Mouse (Mus musculus): ENCODE results near the gene Cyren. TPM values are rescaled to one million over a fixed set of nuclear protein-coding genes. Genes with fewer than 3 reads are reported as not detected.

Gene Cyren
- total and polyA plus RNA-seq, 2 experiments from 2014 or later = 3.6 to 4.9 TPM

- H3K27ac ChIP-seq = no peak overlapping the region
- ATAC-seq = no peak
- H3K4me1 ChIP-seq (ENCODE audit: insufficient read depth, low read length) = peaks cover 11% of the 10 kb centered on the region
- H3K4me3 ChIP-seq (ENCODE audit: low read length) = no peak overlapping the region
- H3K27me3 ChIP-seq (ENCODE audit: insufficient read depth, low read length) = no peaks in the 10 kb centered on the region
- WGBS = 54% methylated on average over 6 of the region's 6 CpGs
- H3K9me3 ChIP-seq (ENCODE audit: low read length) = no peaks in the 10 kb centered on the region
- H3K4me2 ChIP-seq (ENCODE audit: low read depth, low read length) = no peak overlapping the region
- H3K36me3 ChIP-seq (ENCODE audit: insufficient read depth, low read length) = peaks cover 21% of the 10 kb centered on the region
- no peak overlapping the region for H3K9ac ChIP-seq (replicated peaks; ENCODE audit: low read length)
- DNase-seq (ENCODE audit: low spot score) = peak; percentile 73
- TF ChIP-seq CTCF (IDR thresholded peaks at IDR 0.05; ENCODE audit: low read depth) = peak; percentile 66
These were observed 2.1 kb upstream of the Cyren start for GRCm38 (mm10) chr6:34879911-34880475.

GRCm38 (mm10) chr6:34879101-34879740 is 1.4 kb upstream of the Cyren start:
- peaks cover 11% of the 10 kb centered on the region for H3K4me1 ChIP-seq (ENCODE audit: insufficient read depth, low read length)
- H3K4me2 ChIP-seq (ENCODE audit: low read depth, low read length) = no peak overlapping the region
- 88% methylated on average over 16 of the region's 16 CpGs for WGBS
- no peak for TF ChIP-seq CTCF (IDR thresholded peaks at IDR 0.05; ENCODE audit: low read depth)
- no peaks in the 10 kb centered on the region for H3K27me3 ChIP-seq (ENCODE audit: insufficient read depth, low read length)
- peaks cover 15% of the 10 kb centered on the region for H3K36me3 ChIP-seq (ENCODE audit: insufficient read depth, low read length)
- no peak for ATAC-seq
- H3K4me3 ChIP-seq (ENCODE audit: low read length) = no peak overlapping the region
- no peak for DNase-seq (ENCODE audit: low spot score)
- H3K9ac ChIP-seq (replicated peaks; ENCODE audit: low read length) = no peak overlapping the region
- no peaks in the 10 kb centered on the region for H3K9me3 ChIP-seq (ENCODE audit: low read length)
- 0 out of 2 replicates have a peak overlapping the region, but pooled peaks have one; percentile 92 for H3K27ac ChIP-seq

- peak overlapping the region; percentile 67; the same call in 1 of the 2 replicates for H3K4me3 ChIP-seq (ENCODE audit: low read length)
- ATAC-seq = no peak
- DNase-seq (ENCODE audit: low spot score) = no peak
- peak overlapping the region; percentile 92; the same call in 1 of the 2 replicates for H3K27ac ChIP-seq
- no peaks in the 10 kb centered on the region; the same call in 1 of the 2 replicates for H3K36me3 ChIP-seq (ENCODE audit: insufficient read depth, low read length)
- no peaks in the 10 kb centered on the region for H3K27me3 ChIP-seq (ENCODE audit: insufficient read depth, low read length)
- peaks cover 11% of the 10 kb centered on the region for H3K4me1 ChIP-seq (ENCODE audit: insufficient read depth, low read length)
- 49% methylated on average over 2 of the region's 2 CpGs for WGBS
- no peaks in the 10 kb centered on the region for H3K9me3 ChIP-seq (ENCODE audit: low read length)
- peak overlapping the region; percentile 61 for H3K4me2 ChIP-seq (ENCODE audit: low read depth, low read length)
- peak overlapping the region; percentile 73; the same call in 1 of the 2 replicates for H3K9ac ChIP-seq (replicated peaks; ENCODE audit: low read length)
- TF ChIP-seq CTCF (IDR thresholded peaks at IDR 0.05; ENCODE audit: low read depth) = no peak
These were observed 1.1 kb downstream of the Cyren start for GRCm38 (mm10) chr6:34876835-34877156.

- Histone ChIP-seq H3K4me1 (ENCODE audit: insufficient read depth, low read length) (peaks cover 11% of the 10 kb centered on the region), H3K4me2 (ENCODE audit: low read depth, low read length) (peak overlapping the region; percentile 61; the same call in 1 of the 2 replicates), H3K9ac (replicated peaks; ENCODE audit: low read length) (no peak overlapping the region), H3K36me3 (ENCODE audit: insufficient read depth, low read length) (no peaks in the 10 kb centered on the region; the same call in 1 of the 2 replicates), H3K27ac (peak overlapping the region; percentile 92; the same call in 1 of the 2 replicates), H3K9me3 (ENCODE audit: low read length) (no peaks in the 10 kb centered on the region), H3K27me3 (ENCODE audit: insufficient read depth, low read length) (no peaks in the 10 kb centered on the region), H3K4me3 (ENCODE audit: low read length) (no peak overlapping the region)
- no peak for DNase-seq (ENCODE audit: low spot score)
- no peak for ATAC-seq
- TF ChIP-seq CTCF (IDR thresholded peaks at IDR 0.05; ENCODE audit: low read depth) = peak; percentile 35
- 61% methylated on average over 12 of the region's 12 CpGs for WGBS
These were observed 1.7 kb downstream of the Cyren start for GRCm38 (mm10) chr6:34875966-34876834.

DNA sequence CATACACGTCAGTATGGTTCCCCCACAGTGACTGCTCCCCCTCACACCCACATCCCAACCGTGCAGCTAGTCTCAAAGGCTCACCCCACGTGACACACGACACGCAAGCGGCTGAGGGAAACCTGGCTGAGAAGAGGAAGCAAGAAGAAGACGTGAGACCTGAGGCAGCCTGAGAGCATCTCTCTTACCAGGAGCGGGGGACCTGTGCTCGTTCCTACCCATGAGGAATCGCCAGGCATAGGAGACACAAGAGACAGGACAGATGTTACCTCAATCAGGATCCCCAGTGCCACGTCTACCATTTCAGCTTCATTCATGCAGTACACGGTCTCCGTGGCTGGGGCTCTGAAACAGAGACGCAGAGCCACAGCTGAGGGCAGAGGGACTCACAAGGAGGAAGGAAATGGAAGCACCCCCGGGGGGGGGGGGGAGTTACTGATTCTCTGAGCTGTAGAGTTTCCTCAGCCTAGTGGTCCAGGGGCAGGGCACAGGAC is 2.5 kb downstream of the Cyren start:
- DNase-seq (ENCODE audit: low spot score) = no peak
- 85% methylated on average over 15 of the region's 15 CpGs for WGBS
- TF ChIP-seq CTCF (IDR thresholded peaks at IDR 0.05; ENCODE audit: low read depth) = no peak

GRCm38 (mm10) chr6:34874101-34874921 is 3.5 kb downstream of the Cyren start:
- no peak overlapping the region for H3K4me3 ChIP-seq (ENCODE audit: low read length)
- no peak overlapping the region for H3K9ac ChIP-seq (replicated peaks; ENCODE audit: low read length)
- H3K27ac ChIP-seq = peak overlapping the region; percentile 20; the same call in 1 of the 2 replicates
- H3K9me3 ChIP-seq (ENCODE audit: low read length) = no peaks in the 10 kb centered on the region
- no peaks in the 10 kb centered on the region for H3K36me3 ChIP-seq (ENCODE audit: insufficient read depth, low read length)
- TF ChIP-seq CTCF (IDR thresholded peaks at IDR 0.05; ENCODE audit: low read depth) = 0 out of 2 replicates have a peak, but pooled peaks have one; percentile 8
- DNase-seq (ENCODE audit: low spot score) (no peak), ATAC-seq (no peak)
- no peak overlapping the region for H3K4me2 ChIP-seq (ENCODE audit: low read depth, low read length)
- H3K4me1 ChIP-seq (ENCODE audit: insufficient read depth, low read length) = peaks cover 11% of the 10 kb centered on the region
- H3K27me3 ChIP-seq (ENCODE audit: insufficient read depth, low read length) = no peaks in the 10 kb centered on the region
- 76% methylated on average over 21 of the region's 21 CpGs for WGBS

More for the DNA sequence above, 2.5 kb downstream of the Cyren start:
- peaks cover 11% of the 10 kb centered on the region for H3K4me1 ChIP-seq (ENCODE audit: insufficient read depth, low read length)
- no peaks in the 10 kb centered on the region; the same call in 1 of the 2 replicates for H3K36me3 ChIP-seq (ENCODE audit: insufficient read depth, low read length)
- no peak overlapping the region for H3K9ac ChIP-seq (replicated peaks; ENCODE audit: low read length)
- H3K27ac ChIP-seq = no peak overlapping the region
- ATAC-seq = no peak
- H3K27me3 ChIP-seq (ENCODE audit: insufficient read depth, low read length) = no peaks in the 10 kb centered on the region
- H3K9me3 ChIP-seq (ENCODE audit: low read length) = no peaks in the 10 kb centered on the region
- H3K4me2 ChIP-seq (ENCODE audit: low read depth, low read length) = no peak overlapping the region
- H3K4me3 ChIP-seq (ENCODE audit: low read length) = no peak overlapping the region
